Mouse (Mus musculus): ENCODE results near the gene Adk. TPM values are rescaled to one million over a fixed set of nuclear protein-coding genes. Genes with fewer than 3 reads are reported as not detected.

Adk gene
- total and polyA plus RNA-seq, 3 experiments = 104 to 253 (median 212) TPM

DNA sequence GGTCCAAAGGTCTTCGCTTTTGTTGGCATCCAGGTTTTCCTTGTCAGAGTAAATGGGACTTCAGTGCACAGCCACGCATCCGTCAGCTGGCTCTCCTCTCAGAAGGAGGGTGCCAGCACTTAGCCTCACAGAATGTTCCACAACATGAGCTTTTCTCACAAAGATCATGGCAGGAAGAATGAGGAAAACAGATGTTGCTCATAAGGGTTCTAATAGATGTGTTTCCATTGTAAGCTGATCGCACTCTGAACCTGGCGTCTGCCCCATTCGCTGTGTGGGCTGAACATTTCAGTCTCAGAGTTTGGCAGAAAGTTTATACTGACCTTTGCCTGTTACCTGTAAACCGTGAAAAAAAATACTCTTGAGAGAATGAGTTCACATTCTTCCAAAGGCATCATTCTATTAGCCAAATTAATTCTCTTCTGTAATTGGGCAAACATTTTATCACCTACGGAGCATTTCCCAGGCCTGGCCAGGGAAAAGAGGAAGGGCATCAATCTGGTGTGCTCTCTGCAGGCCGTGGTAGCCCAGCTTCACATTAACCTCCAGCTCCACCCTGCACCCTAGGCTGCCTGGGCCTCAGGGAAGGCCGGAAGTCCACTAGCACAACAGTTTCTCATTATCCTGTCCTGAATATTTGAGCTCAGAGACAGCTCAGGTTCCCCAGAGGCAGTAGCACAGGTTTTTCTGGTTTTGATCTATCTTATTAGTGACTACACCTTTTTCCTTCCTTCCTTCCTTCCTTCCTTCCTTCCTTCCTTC, 389.6 kb downstream of the Adk start:
- 73% methylated on average over 10 of the region's 10 CpGs for WGBS

DNA sequence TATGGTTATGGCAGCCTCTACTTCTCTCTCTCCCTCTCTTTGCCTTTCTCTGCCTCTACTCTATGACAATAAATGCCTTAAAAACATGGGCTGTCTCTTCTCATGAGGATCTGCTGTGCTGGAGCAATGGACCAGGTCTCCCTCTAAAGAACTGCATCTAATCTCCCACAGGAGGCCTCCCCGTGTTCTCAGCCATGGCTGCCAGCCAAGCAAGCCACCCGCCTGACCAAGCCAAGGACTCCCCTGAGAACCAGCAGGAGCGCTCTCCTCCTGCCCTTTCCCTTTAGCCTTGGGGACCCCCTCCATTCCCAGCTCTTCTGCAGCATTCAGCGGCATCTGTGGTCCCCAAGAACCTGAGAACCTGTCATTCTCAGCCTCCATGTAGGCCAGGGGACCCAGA, 400.2 kb downstream of the Adk start:
- no peak overlapping the region for H3K4me3 ChIP-seq
- no peak for TF ChIP-seq POLR2A (IDR thresholded peaks at IDR 0.05; ENCODE audit: insufficient read depth, low read depth, low read length)
- no peak for TF ChIP-seq CTCF (IDR thresholded peaks at IDR 0.05)
- no peak for TF ChIP-seq EP300 (IDR thresholded peaks at IDR 0.05; ENCODE audit: insufficient read depth, low read depth, low read length)
- peak in 1 of 2 experiments; percentile 11 for DNase-seq
- intact Hi-C loops (cut with DNase I) = no loop called here
- no peaks in the 10 kb centered on the region for H3K27me3 ChIP-seq (ENCODE audit: control insufficient read depth, insufficient read depth, low read length)
- H3K36me3 ChIP-seq (ENCODE audit: control insufficient read depth, insufficient read depth, low read length) = no peaks in the 10 kb centered on the region
- 49% methylated on average over 4 of the region's 4 CpGs for WGBS
- H3K9ac ChIP-seq (ENCODE audit: low read depth, low read length) = no peak overlapping the region
- H3K27ac ChIP-seq = no peak overlapping the region
- H3K79me2 ChIP-seq (replicated peaks; ENCODE audit: control insufficient read depth, insufficient read depth, low read length) = no peaks in the 10 kb centered on the region
- H3K4me1 ChIP-seq (ENCODE audit: control insufficient read depth, insufficient read depth, low read length) = no peaks in the 10 kb centered on the region

More for the DNA sequence above, 389.6 kb downstream of the Adk start:
- H3K27me3 ChIP-seq (ENCODE audit: control insufficient read depth, insufficient read depth, low read length) = no peaks in the 10 kb centered on the region
- no peaks in the 10 kb centered on the region for H3K79me2 ChIP-seq (replicated peaks; ENCODE audit: control insufficient read depth, insufficient read depth, low read length)
- no peak overlapping the region for H3K4me3 ChIP-seq
- no peak overlapping the region for H3K27ac ChIP-seq
- intact Hi-C loops (cut with DNase I) = no loop called here
- H3K36me3 ChIP-seq (ENCODE audit: control insufficient read depth, insufficient read depth, low read length) = no peaks in the 10 kb centered on the region; the same call in 1 of the 2 replicates
- TF ChIP-seq EP300 (IDR thresholded peaks at IDR 0.05; ENCODE audit: insufficient read depth, low read depth, low read length) (no peak), POLR2A (IDR thresholded peaks at IDR 0.05; ENCODE audit: insufficient read depth, low read depth, low read length) (no peak), CTCF (IDR thresholded peaks at IDR 0.05) (no peak)
- H3K9ac ChIP-seq (ENCODE audit: low read depth, low read length) = no peak overlapping the region
- no peak for DNase-seq
- H3K4me1 ChIP-seq (ENCODE audit: control insufficient read depth, insufficient read depth, low read length) = no peaks in the 10 kb centered on the region

DNA sequence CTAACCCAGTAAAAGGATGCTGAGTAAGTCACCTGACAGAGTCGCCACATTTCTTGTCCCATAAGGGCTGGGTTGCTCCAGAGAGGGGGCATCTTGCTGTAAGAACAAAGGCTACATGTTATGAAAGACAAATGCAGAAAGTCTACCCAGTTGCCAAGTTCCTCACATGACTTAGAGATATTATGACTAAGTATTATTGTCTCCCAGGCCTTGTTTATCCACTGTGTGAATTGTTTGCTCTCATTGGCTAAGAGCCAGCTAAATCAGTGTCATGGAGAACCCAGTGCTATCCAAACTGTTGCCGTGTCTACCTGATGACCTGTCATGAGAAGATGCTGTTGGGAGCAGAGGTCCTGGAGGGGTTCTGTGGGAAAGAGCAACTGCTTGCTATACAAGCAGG, 401.5 kb downstream of the Adk start:
- no peak for DNase-seq
- Histone ChIP-seq H3K27ac (no peak overlapping the region), H3K4me1 (ENCODE audit: control insufficient read depth, insufficient read depth, low read length) (no peaks in the 10 kb centered on the region), H3K9ac (ENCODE audit: low read depth, low read length) (no peak overlapping the region), H3K4me3 (no peak overlapping the region), H3K79me2 (replicated peaks; ENCODE audit: control insufficient read depth, insufficient read depth, low read length) (no peaks in the 10 kb centered on the region), H3K27me3 (ENCODE audit: control insufficient read depth, insufficient read depth, low read length) (no peaks in the 10 kb centered on the region), H3K36me3 (ENCODE audit: control insufficient read depth, insufficient read depth, low read length) (no peaks in the 10 kb centered on the region)
- no peak for TF ChIP-seq CTCF (IDR thresholded peaks at IDR 0.05)
- no peak for TF ChIP-seq POLR2A (IDR thresholded peaks at IDR 0.05; ENCODE audit: insufficient read depth, low read depth, low read length)
- TF ChIP-seq EP300 (IDR thresholded peaks at IDR 0.05; ENCODE audit: insufficient read depth, low read depth, low read length) = no peak
- intact Hi-C loops (cut with DNase I) = no loop called here
- WGBS = 48% methylated on average over 2 of the region's 2 CpGs

DNA sequence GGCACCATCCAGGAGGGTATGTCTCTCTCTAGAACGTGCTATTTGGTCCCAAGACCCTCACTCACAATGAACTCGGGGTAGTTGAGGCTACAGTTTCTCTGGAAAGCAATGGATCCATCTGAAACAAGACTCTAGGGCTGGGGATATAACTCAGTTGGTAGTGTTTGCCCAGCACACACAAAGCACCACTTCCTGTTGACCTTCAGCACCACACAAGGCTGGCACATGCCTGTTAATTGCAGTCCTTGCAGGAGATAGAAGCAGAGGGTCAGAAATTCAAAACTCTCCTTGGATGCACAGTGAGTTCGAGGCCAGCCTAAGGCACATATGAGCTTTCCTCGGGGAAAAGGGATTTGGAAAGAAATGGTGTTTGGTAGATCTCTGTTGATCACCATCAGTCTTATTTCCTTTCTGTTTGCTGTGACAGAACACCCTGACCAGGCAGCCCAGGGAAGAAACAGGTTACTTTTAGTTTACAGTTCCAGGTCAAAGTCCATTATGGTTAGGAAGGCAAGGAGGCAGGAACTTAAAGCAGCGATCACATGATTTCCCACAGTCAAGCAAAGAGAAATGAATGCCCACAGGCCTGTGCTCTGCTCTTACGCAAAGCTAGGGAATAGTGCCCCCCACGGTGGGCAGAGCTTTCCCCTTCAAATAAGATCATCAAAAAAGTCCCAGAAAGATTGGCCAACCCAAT, 403.4 kb downstream of the Adk start:
- Histone ChIP-seq H3K36me3 (ENCODE audit: control insufficient read depth, insufficient read depth, low read length) (no peaks in the 10 kb centered on the region), H3K9ac (ENCODE audit: low read depth, low read length) (no peak overlapping the region), H3K4me3 (no peak overlapping the region), H3K4me1 (ENCODE audit: control insufficient read depth, insufficient read depth, low read length) (no peaks in the 10 kb centered on the region), H3K27me3 (ENCODE audit: control insufficient read depth, insufficient read depth, low read length) (no peaks in the 10 kb centered on the region), H3K27ac (no peak overlapping the region), H3K79me2 (replicated peaks; ENCODE audit: control insufficient read depth, insufficient read depth, low read length) (no peaks in the 10 kb centered on the region)
- WGBS = 90% methylated on average over 7 of the region's 7 CpGs
- intact Hi-C loops (cut with DNase I) = loop anchor here (5.0 kb wide), 1 partner anchor 156 kb away; no protein-coding TSS in a partner anchor
- no peak for DNase-seq
- TF ChIP-seq EP300 (IDR thresholded peaks at IDR 0.05; ENCODE audit: insufficient read depth, low read depth, low read length) (no peak), CTCF (IDR thresholded peaks at IDR 0.05) (no peak), POLR2A (IDR thresholded peaks at IDR 0.05; ENCODE audit: insufficient read depth, low read depth, low read length) (no peak)

DNA sequence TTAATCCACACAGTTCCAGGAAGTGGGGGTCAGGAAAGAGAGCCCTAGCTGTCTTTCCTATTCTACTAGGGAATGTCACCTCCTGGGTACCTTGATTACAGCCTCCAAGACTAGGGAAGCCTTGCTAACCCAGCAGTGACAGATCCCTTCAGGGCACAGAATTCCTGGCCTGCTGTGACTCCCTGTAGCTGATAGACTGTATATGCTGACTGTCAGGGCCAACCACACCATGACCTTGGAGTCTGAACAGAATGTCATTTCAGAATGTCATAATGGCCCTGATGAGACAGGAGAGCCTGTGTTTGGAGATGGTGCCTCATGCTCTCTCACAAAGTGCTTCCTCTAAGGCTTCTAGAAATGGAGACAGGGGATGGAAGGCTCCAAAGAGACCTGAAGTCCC, 404.2 kb downstream of the Adk start:
- Histone ChIP-seq H3K4me3 (no peak overlapping the region), H3K27me3 (ENCODE audit: control insufficient read depth, insufficient read depth, low read length) (no peaks in the 10 kb centered on the region), H3K27ac (no peak overlapping the region), H3K4me1 (ENCODE audit: control insufficient read depth, insufficient read depth, low read length) (no peaks in the 10 kb centered on the region), H3K79me2 (replicated peaks; ENCODE audit: control insufficient read depth, insufficient read depth, low read length) (no peaks in the 10 kb centered on the region), H3K9ac (ENCODE audit: low read depth, low read length) (no peak overlapping the region), H3K36me3 (ENCODE audit: control insufficient read depth, insufficient read depth, low read length) (no peaks in the 10 kb centered on the region)
- intact Hi-C loops (cut with DNase I) = loop anchor here (5.0 kb wide), 1 partner anchor 156 kb away; no protein-coding TSS in a partner anchor
- no peak for DNase-seq
- TF ChIP-seq CTCF (IDR thresholded peaks at IDR 0.05) (no peak), POLR2A (IDR thresholded peaks at IDR 0.05; ENCODE audit: insufficient read depth, low read depth, low read length) (no peak), EP300 (IDR thresholded peaks at IDR 0.05; ENCODE audit: insufficient read depth, low read depth, low read length) (no peak)

DNA sequence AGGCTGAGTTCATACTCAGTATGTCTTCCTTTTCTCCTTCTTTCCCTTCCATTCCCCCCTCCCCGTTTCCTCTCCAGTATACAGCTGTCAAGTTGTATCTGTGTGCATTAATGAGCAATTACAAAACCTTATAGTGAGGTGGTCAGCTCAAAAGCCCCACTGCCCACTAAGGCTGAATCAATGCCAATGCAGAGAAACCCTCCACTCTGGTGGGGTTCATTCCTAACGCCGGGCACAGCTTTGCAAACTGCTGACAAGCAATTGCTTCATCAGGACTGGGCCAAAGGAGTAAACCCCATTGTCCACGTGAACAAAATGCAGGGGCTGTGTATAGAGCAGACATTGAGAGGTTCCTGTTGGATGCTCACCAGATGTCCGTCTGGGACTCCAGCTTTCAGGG, 405.5 kb downstream of the Adk start:
- no peak for DNase-seq
- Histone ChIP-seq H3K27me3 (ENCODE audit: control insufficient read depth, insufficient read depth, low read length) (no peaks in the 10 kb centered on the region), H3K27ac (no peak overlapping the region), H3K79me2 (replicated peaks; ENCODE audit: control insufficient read depth, insufficient read depth, low read length) (no peaks in the 10 kb centered on the region), H3K9ac (ENCODE audit: low read depth, low read length) (no peak overlapping the region), H3K4me3 (no peak overlapping the region), H3K36me3 (ENCODE audit: control insufficient read depth, insufficient read depth, low read length) (no peaks in the 10 kb centered on the region), H3K4me1 (ENCODE audit: control insufficient read depth, insufficient read depth, low read length) (no peaks in the 10 kb centered on the region)
- WGBS = 78% methylated on average over 5 of the region's 5 CpGs
- intact Hi-C loops (cut with DNase I) = loop anchor here (5.0 kb wide), 1 partner anchor 154 kb away; no protein-coding TSS in a partner anchor
- no peak for TF ChIP-seq EP300 (IDR thresholded peaks at IDR 0.05; ENCODE audit: insufficient read depth, low read depth, low read length)
- TF ChIP-seq CTCF (IDR thresholded peaks at IDR 0.05) = no peak
- no peak for TF ChIP-seq POLR2A (IDR thresholded peaks at IDR 0.05; ENCODE audit: insufficient read depth, low read depth, low read length)

All from heart, adult 2 months (tissue).